Mouse (Mus musculus) forebrain, embryonic 12.5 days (tissue): ENCODE measurements at regions not wholly inside any gene's neighbourhood (a gene's known extent, or its start where the extent isn't known, plus 50 kb on each side); places are given as distances from the start of the nearest gene placed in this dataset.

Source experiments
- ATAC-seq: fragments of 200-750 bp; cut with Nextera tagmentation; 2 replicates; pipeline ENCODE4 v1.8.0; 2017; ENCODE audit warnings: moderate TSS enrichment; ENCODE audit not compliant: low FRiP score
- H3K27ac ChIP-seq: fragments of 300-500 bp; sonication (generic); 2 replicates; pipeline ENCODE4 v1.5.1; 2016; ENCODE audit warnings: mild to moderate bottlenecking
- H3K27me3 ChIP-seq: fragments of 300-500 bp; sonication (generic); 2 replicates; pipeline ENCODE4 v1.6.1; 2016; ENCODE audit warnings: mild to moderate bottlenecking
- H3K36me3 ChIP-seq: fragments of 300-500 bp; sonication (generic); replicated peaks from 2 replicates; pipeline ENCODE4 v1.6.1; 2016; ENCODE audit warnings: mild to moderate bottlenecking
- H3K4me1 ChIP-seq: fragments of 300-500 bp; sonication (generic); 2 replicates; pipeline ENCODE4 v1.6.1; 2016
- H3K4me2 ChIP-seq: fragments of 300-500 bp; sonication (generic); 2 replicates; pipeline ENCODE4 v1.6.1; 2016; ENCODE audit warnings: mild to moderate bottlenecking, moderate library complexity
- H3K4me3 ChIP-seq: fragments of 300-500 bp; sonication (generic); replicated peaks from 2 replicates; pipeline ENCODE4 v1.5.1; 2016; ENCODE audit warnings: mild to moderate bottlenecking
- H3K9ac ChIP-seq: fragments of 300-500 bp; sonication (generic); 2 replicates; pipeline ENCODE4 v1.6.1; 2016; ENCODE audit warnings: mild to moderate bottlenecking
- H3K9me3 ChIP-seq: fragments of 300-500 bp; sonication (generic); 2 replicates; pipeline ENCODE4 v1.6.1; 2016
- WGBS: fragments of 180-500 bp; shearing (Covaris S2); methylation state at CpG from one replicate; pipeline ENCODE4 v1.1.7; 2016; 5-methylcytosine and 5-hydroxymethylcytosine counted together

DNA sequence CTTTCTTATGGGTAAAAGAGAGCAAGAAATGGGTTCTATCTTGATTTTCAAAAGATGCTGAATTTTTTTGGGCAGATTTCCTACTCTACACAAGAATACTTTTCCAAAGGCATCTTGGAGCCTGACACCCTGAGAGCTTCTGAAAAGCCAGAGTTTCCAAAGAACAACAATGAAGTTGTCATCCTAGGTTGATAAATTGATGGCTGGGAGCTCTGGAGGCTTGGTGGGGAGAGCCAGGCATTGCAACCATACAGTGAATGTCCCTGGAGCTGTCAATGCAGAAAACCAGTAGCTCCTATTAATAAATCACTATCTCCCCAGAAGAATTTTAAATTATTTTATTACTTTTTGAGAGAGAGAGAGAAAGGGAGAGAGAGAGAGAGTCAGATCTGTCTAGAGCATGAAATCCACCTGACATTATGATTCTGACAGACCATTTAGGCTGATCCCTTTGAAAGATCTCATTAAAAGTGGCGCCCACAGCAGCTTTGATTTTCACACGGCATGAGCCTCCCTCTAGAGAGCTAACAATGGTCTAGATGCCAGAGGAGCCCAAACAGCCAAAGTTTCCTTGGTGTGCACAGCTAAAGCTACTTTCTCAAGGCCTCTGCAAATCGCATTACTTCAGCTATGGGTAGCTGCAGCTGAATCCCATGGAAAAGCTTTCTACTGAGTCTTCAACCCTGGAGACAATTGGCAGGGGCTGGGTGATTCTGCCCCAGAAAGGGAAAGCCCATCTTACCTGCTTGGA lies 395.4 kb downstream of the Mllt3 start:
- no peak for ATAC-seq
- H3K27ac ChIP-seq: 0 out of 2 replicates have a peak overlapping the region, but pooled peaks have one; percentile 27
- H3K4me3 ChIP-seq: no peak overlapping the region
- WGBS: 12% methylated on average over 3 of the region's 3 CpGs
- no peaks in the 10 kb centered on the region for H3K36me3 ChIP-seq
- no peaks in the 10 kb centered on the region for H3K9me3 ChIP-seq
- no peak overlapping the region for H3K4me2 ChIP-seq
- no peak overlapping the region for H3K9ac ChIP-seq
- no peaks in the 10 kb centered on the region for H3K27me3 ChIP-seq
- H3K4me1 ChIP-seq: peaks cover 23% of the 10 kb centered on the region

- WGBS: 91% methylated on average over 1 of the region's 1 CpGs
- H3K27ac ChIP-seq: no peak overlapping the region
- no peak for ATAC-seq
- H3K27me3 ChIP-seq: no peaks in the 10 kb centered on the region
- no peaks in the 10 kb centered on the region for H3K36me3 ChIP-seq
- no peak overlapping the region for H3K4me3 ChIP-seq
- no peak overlapping the region for H3K9ac ChIP-seq
- H3K4me2 ChIP-seq: no peak overlapping the region
- no peaks in the 10 kb centered on the region for H3K4me1 ChIP-seq
- no peaks in the 10 kb centered on the region for H3K9me3 ChIP-seq
These were observed 380.8 kb upstream of the Slc24a2 start for GRCm38 (mm10) chr4:87611116-87611515.

DNA sequence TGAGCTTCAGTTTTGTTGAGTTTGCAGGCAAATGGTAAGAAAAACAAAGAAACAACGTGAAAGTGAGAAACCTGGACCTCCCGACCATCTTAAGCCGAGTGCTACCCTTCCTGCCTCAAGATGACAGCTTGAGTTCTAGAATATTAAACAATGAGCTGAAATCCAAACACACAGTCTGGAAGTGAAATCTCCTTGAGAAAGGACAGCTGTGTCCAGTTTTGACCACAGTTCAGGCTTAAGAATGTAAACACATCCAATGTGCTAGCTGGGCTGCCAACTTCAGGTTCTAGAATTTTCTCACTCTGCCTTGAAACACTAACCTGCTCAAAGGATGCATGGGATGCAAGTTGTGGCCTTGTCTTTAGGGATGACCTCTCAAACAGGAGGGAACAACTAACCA lies 363.4 kb upstream of the Slc24a2 start:
- Histone ChIP-seq H3K36me3 (no peaks in the 10 kb centered on the region), H3K4me3 (no peak overlapping the region), H3K9ac (no peak overlapping the region), H3K27me3 (no peaks in the 10 kb centered on the region), H3K27ac (no peak overlapping the region), H3K4me2 (no peak overlapping the region), H3K9me3 (no peaks in the 10 kb centered on the region), H3K4me1 (0 out of 2 replicates have a peak, but pooled peaks cover 2% of the 10 kb centered on the region)
- no peak for ATAC-seq
- 82% methylated on average over 3 of the region's 3 CpGs for WGBS

DNA sequence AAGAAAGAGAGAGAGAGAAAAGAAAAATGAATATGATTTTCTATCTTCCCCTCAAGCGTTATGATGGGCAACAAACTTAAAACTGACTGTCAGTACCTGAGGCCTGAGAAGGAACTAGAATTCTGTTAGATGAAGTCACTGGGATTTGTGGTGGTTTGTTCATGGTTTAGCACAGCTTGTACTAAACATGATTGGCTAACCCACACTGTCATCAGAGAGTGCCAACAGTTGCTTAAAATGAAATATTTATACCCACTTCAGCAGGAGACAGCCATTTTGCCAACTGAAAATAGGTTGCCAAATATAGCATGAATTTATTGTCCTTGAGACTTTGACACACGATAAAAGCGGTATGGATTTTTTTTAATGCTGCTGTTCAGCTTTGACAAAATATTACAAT lies 360.5 kb upstream of the Slc24a2 start:
- Histone ChIP-seq H3K4me1 (0 out of 2 replicates have a peak, but pooled peaks cover 2% of the 10 kb centered on the region), H3K4me2 (no peak overlapping the region), H3K27me3 (no peaks in the 10 kb centered on the region), H3K27ac (no peak overlapping the region), H3K36me3 (no peaks in the 10 kb centered on the region), H3K4me3 (no peak overlapping the region), H3K9me3 (no peaks in the 10 kb centered on the region), H3K9ac (no peak overlapping the region)
- ATAC-seq: no peak
- 91% methylated on average over 3 of the region's 3 CpGs for WGBS

- no peaks in the 10 kb centered on the region for H3K36me3 ChIP-seq
These were observed 347.9 kb upstream of the Slc24a2 start for GRCm38 (mm10) chr4:87578164-87578563.

GRCm38 (mm10) chr4:87570950-87571349 lies 340.7 kb upstream of the Slc24a2 start:
- H3K27me3 ChIP-seq: no peaks in the 10 kb centered on the region
- no peaks in the 10 kb centered on the region for H3K4me1 ChIP-seq
- H3K36me3 ChIP-seq: no peaks in the 10 kb centered on the region
- no peak overlapping the region for H3K27ac ChIP-seq
- 88% methylated on average over 8 of the region's 8 CpGs for WGBS
- H3K4me3 ChIP-seq: no peak overlapping the region
- no peaks in the 10 kb centered on the region for H3K9me3 ChIP-seq
- ATAC-seq: no peak
- no peak overlapping the region for H3K4me2 ChIP-seq
- no peak overlapping the region for H3K9ac ChIP-seq

More at GRCm38 (mm10) chr4:87578164-87578563, 347.9 kb upstream of the Slc24a2 start:
- no peak overlapping the region for H3K4me2 ChIP-seq
- WGBS: 70% methylated on average over 3 of the region's 3 CpGs
- H3K27me3 ChIP-seq: no peaks in the 10 kb centered on the region
- no peak overlapping the region for H3K27ac ChIP-seq
- ATAC-seq: no peak
- H3K9me3 ChIP-seq: no peaks in the 10 kb centered on the region
- no peaks in the 10 kb centered on the region for H3K4me1 ChIP-seq
- no peak overlapping the region for H3K4me3 ChIP-seq
- H3K9ac ChIP-seq: no peak overlapping the region

- Histone ChIP-seq H3K4me3 (no peak overlapping the region), H3K9me3 (no peaks in the 10 kb centered on the region), H3K9ac (no peak overlapping the region), H3K4me1 (no peaks in the 10 kb centered on the region), H3K27ac (no peak overlapping the region), H3K27me3 (no peaks in the 10 kb centered on the region), H3K4me2 (no peak overlapping the region), H3K36me3 (no peaks in the 10 kb centered on the region)
- ATAC-seq: no peak
- 71% methylated on average over 13 of the region's 13 CpGs for WGBS
These were observed 340.2 kb upstream of the Slc24a2 start for GRCm38 (mm10) chr4:87570470-87570891.

GRCm38 (mm10) chr4:87566616-87567015 lies 336.3 kb upstream of the Slc24a2 start:
- no peak for ATAC-seq
- H3K4me2 ChIP-seq: no peak overlapping the region
- no peak overlapping the region for H3K27ac ChIP-seq
- no peak overlapping the region for H3K4me3 ChIP-seq
- no peaks in the 10 kb centered on the region for H3K27me3 ChIP-seq
- 85% methylated on average over 2 of the region's 2 CpGs for WGBS
- no peaks in the 10 kb centered on the region for H3K4me1 ChIP-seq
- no peaks in the 10 kb centered on the region for H3K9me3 ChIP-seq
- H3K9ac ChIP-seq: no peak overlapping the region
- H3K36me3 ChIP-seq: no peaks in the 10 kb centered on the region

- H3K4me2 ChIP-seq: no peak overlapping the region
- H3K36me3 ChIP-seq: no peaks in the 10 kb centered on the region
- WGBS: 85% methylated on average over 3 of the region's 3 CpGs
- H3K27me3 ChIP-seq: no peaks in the 10 kb centered on the region
- no peak overlapping the region for H3K4me3 ChIP-seq
- H3K9ac ChIP-seq: no peak overlapping the region
- no peaks in the 10 kb centered on the region; the same call in 1 of the 2 replicates for H3K4me1 ChIP-seq
- ATAC-seq: no peak
- H3K9me3 ChIP-seq: no peaks in the 10 kb centered on the region
- no peak overlapping the region for H3K27ac ChIP-seq
These were observed 324.6 kb upstream of the Slc24a2 start for GRCm38 (mm10) chr4:87554912-87555311.
